9 mouse cellular contexts compared by ENCODE assay signal in genomic region chr2:154791661-154792642, GRCm38 (mm10). TPM values are rescaled to one million over a fixed set of nuclear protein-coding genes. Genes with fewer than 3 reads are reported as not detected.
A peak's percentile ranks its signal among the peaks of the same experiment; 100 is the strongest.
DNase-seq lines count a peak whose midpoint lies in the region; ATAC-seq and TF ChIP-seq lines count a peak whose summit lies in the region.
"Had no signal": no experiment of that assay in that cellular context is flagged by ENCODE, and none has a peak within 500 bp of the region (broad histone marks: within the 10 kb centered on the region; RNA-seq: fewer than 3 reads in every experiment).

No protein-coding gene starts in this region.

- no peaks in the 10 kb centered on the region for H3K9me3 ChIP-seq in MEL (replicated peaks; ENCODE audit: insufficient read depth, low read length)
- no peaks in the 10 kb centered on the region for H3K9me3 ChIP-seq in hindbrain, embryonic 11.5 days (ENCODE audit: control insufficient read depth, low read length)

- H3K4me3 ChIP-seq in MEL (ENCODE audit: control insufficient read depth in 1 of 2, insufficient read depth in 1 of 2, low read depth in 2 of 2, low read length in 2 of 2), result peak overlapping the region; percentile 74 to 92
- H3K4me3 ChIP-seq in hindbrain, embryonic 11.5 days (ENCODE audit: low read depth, low read length), result peak overlapping the region; percentile 79

- no peak for TF ChIP-seq RAD21 in MEL (IDR thresholded peaks at IDR 0.05; ENCODE audit: low read depth, low read length)

- no peaks in the 10 kb centered on the region for H3K27me3 ChIP-seq in MEL (ENCODE audit: control insufficient read depth in 1 of 2, insufficient read depth in 2 of 2, low read length in 2 of 2)
- H3K27me3 ChIP-seq in hindbrain, embryonic 11.5 days (ENCODE audit: control insufficient read depth, insufficient read depth, low read length), result no peaks in the 10 kb centered on the region

- TF ChIP-seq POLR2A in MEL (IDR thresholded peaks at IDR 0.05; ENCODE audit: control insufficient read depth in 1 of 2, insufficient read depth in 1 of 2, low read depth in 1 of 2, low read length in 2 of 2, poor library complexity in 1 of 2), result no peak

- peak overlapping the region; percentile 74 for H3K4me2 ChIP-seq in hindbrain, embryonic 11.5 days (replicated peaks; ENCODE audit: low read depth, low read length)

- peaks cover 7 to 24% of the 10 kb centered on the region in 2 experiments for H3K4me1 ChIP-seq in MEL (ENCODE audit: control insufficient read depth in 1 of 2, insufficient read depth in 2 of 2, low read length in 2 of 2)
- H3K4me1 ChIP-seq in hindbrain, embryonic 11.5 days (replicated peaks; ENCODE audit: control insufficient read depth, insufficient read depth, low read length), result peaks cover 6% of the 10 kb centered on the region

- peaks cover 56% of the 10 kb centered on the region for H3K79me2 ChIP-seq in MEL (ENCODE audit: control insufficient read depth, insufficient read depth, low read length, poor library complexity)

- DNase-seq in MEL (ENCODE audit: low read depth, low spot score), result peak; percentile 67
- peak; percentile 74 for DNase-seq in cerebellum, adult 9-10 months
- peak; percentile 78 for DNase-seq in hindbrain, embryonic 11.5 days (ENCODE audit: low spot score)
- DNase-seq in layer of hippocampus, postnatal 14 days (ENCODE audit: low spot score in 2 of 2), result peak; percentile 51 to 58
- DNase-seq in lung, postnatal 25 days (ENCODE audit: low spot score), result peak; percentile 85
- peak; percentile 64 for DNase-seq in retina, embryonic 14.5 days (ENCODE audit: low spot score)
- DNase-seq in thymus, postnatal 4 days, result peak; percentile 84

- peak; percentile 24 to 41; a peak in 1 of 4 replicates for TF ChIP-seq EP300 in MEL (IDR thresholded peaks at IDR 0.05; ENCODE audit: low read depth in 1 of 2, low read length in 2 of 2)

- peak overlapping the region; percentile 97 for H3K9ac ChIP-seq in MEL (ENCODE audit: control insufficient read depth, low read depth, low read length, poor library complexity, severe bottlenecking)
- peak overlapping the region; percentile 90 for H3K9ac ChIP-seq in hindbrain, embryonic 11.5 days (ENCODE audit: low read depth, low read length)

- peak overlapping the region; percentile 93 for H3K27ac ChIP-seq in MEL (ENCODE audit: control insufficient read depth, low read depth, low read length)
- H3K27ac ChIP-seq in hindbrain, embryonic 11.5 days (ENCODE audit: low read depth, low read length), result peak overlapping the region; percentile 91

- H3K36me3 ChIP-seq in MEL (ENCODE audit: control insufficient read depth in 1 of 2, insufficient read depth in 2 of 2, low read length in 2 of 2), result peaks cover 2 to 50% of the 10 kb centered on the region in 2 experiments; a peak in 3 of 4 replicates
- H3K36me3 ChIP-seq in hindbrain, embryonic 11.5 days (ENCODE audit: control insufficient read depth, insufficient read depth, low read length), result no peaks in the 10 kb centered on the region

- TF ChIP-seq CTCF in MEL (IDR thresholded peaks at IDR 0.05 in 2 of 3, conservative IDR thresholded peaks at IDR 0.05 in 1 of 3; ENCODE audit: control insufficient read depth in 1 of 3, insufficient read depth in 1 of 3, low read depth in 2 of 3, low read length in 3 of 3, poor library complexity in 1 of 3, severe bottlenecking in 1 of 3), result no peak

- ATAC-seq in frontal cortex, adult (ENCODE audit: low TSS enrichment), result peak; percentile 28; the same call in 1 of the 2 replicates
- ATAC-seq in hindbrain, embryonic 11.5 days (ENCODE audit: low FRiP score), result peak; percentile 32

- under 1% methylated on average over 51 of the region's 67 CpGs for WGBS in hindbrain, embryonic 11.5 days

TF ChIP-seq in MEL, 35 proteins besides CTCF, POLR2A, EP300 and RAD21:
- TF ChIP-seq TCF12 (IDR thresholded peaks at IDR 0.05; ENCODE audit: low read depth, low read length) (no peak), USF2 (IDR thresholded peaks at IDR 0.05; ENCODE audit: borderline replicate concordance in 1 of 2, insufficient read depth in 1 of 2, low read depth in 1 of 2, low read length in 2 of 2) (no peak), NRF1 (IDR thresholded peaks at IDR 0.05; ENCODE audit: insufficient read depth, low read depth, low read length, poor library complexity, severe bottlenecking) (peak; percentile 36; the same call in 1 of the 2 replicates), ZMIZ1 (IDR thresholded peaks at IDR 0.05; ENCODE audit: low read depth, low read length) (no peak; the same call in 1 of the 2 replicates), TAL1 (IDR thresholded peaks at IDR 0.05; ENCODE audit: low read length) (no peak), GABPA (IDR thresholded peaks at IDR 0.05; ENCODE audit: low read depth, low read length) (no peak), UBTF (IDR thresholded peaks at IDR 0.05; ENCODE audit: borderline replicate concordance, insufficient read depth, low read depth, low read length) (0 out of 2 replicates have a peak, but pooled peaks have one; percentile 9), USF1 (IDR thresholded peaks at IDR 0.05; ENCODE audit: low read depth, low read length) (no peak), MAX (IDR thresholded peaks at IDR 0.05; ENCODE audit: low read length) (no peak), JUND (IDR thresholded peaks at IDR 0.05; ENCODE audit: low read depth, low read length) (no peak), SMC3 (IDR thresholded peaks at IDR 0.05; ENCODE audit: low read depth, low read length) (no peak), MAZ (IDR thresholded peaks at IDR 0.05; ENCODE audit: low read depth, low read length) (peak; percentile 20; the same call in 1 of the 2 replicates), ZNF384 (IDR thresholded peaks at IDR 0.05; ENCODE audit: low read depth, low read length) (no peak), HCFC1 (IDR thresholded peaks at IDR 0.05; ENCODE audit: low read depth, low read length) (0 out of 2 replicates have a peak, but pooled peaks have one; percentile 21), MXI1 (IDR thresholded peaks at IDR 0.05; ENCODE audit: low read depth, low read length) (no peak; the same call in 1 of the 2 replicates), SIN3A (IDR thresholded peaks at IDR 0.05; ENCODE audit: low read length) (no peak; the same call in 1 of the 2 replicates), RCOR1 (IDR thresholded peaks at IDR 0.05; ENCODE audit: low read depth, low read length) (peak; percentile 80), TBP (IDR thresholded peaks at IDR 0.05; ENCODE audit: low read depth, low read length) (no peak; the same call in 1 of the 2 replicates), POLR2AphosphoS5 (IDR thresholded peaks at IDR 0.05; ENCODE audit: borderline replicate concordance, low read depth, low read length) (no peak), MYB (IDR thresholded peaks at IDR 0.05; ENCODE audit: low read depth, low read length) (peak; percentile 77), CHD2 (IDR thresholded peaks at IDR 0.05; ENCODE audit: low read length) (no peak), ELF1 (IDR thresholded peaks at IDR 0.05; ENCODE audit: low read depth, low read length) (no peak), POLR2AphosphoS2 (IDR thresholded peaks at IDR 0.05; ENCODE audit: low read length) (peak; percentile 27; the same call in 1 of the 2 replicates), MEF2A (IDR thresholded peaks at IDR 0.05; ENCODE audit: extremely low read depth, insufficient replicate concordance, low read depth, low read length, poor library complexity, severe bottlenecking) (no peak), KAT2A (conservative IDR thresholded peaks at IDR 0.05; ENCODE audit: low read depth, low read length) (no peak), E2F4 (IDR thresholded peaks at IDR 0.05; ENCODE audit: borderline replicate concordance, low read depth, low read length) (no peak), MYC (IDR thresholded peaks at IDR 0.05; ENCODE audit: low read depth, low read length) (no peak), ETS1 (IDR thresholded peaks at IDR 0.05; ENCODE audit: low read depth, low read length) (no peak), GATA1 (IDR thresholded peaks at IDR 0.05; ENCODE audit: low read depth, low read length) (peak; percentile 62; the same call in 1 of the 2 replicates), BHLHE40 (IDR thresholded peaks at IDR 0.05; ENCODE audit: borderline replicate concordance, low read depth, low read length) (no peak), CHD1 (IDR thresholded peaks at IDR 0.05; ENCODE audit: low read depth, low read length) (0 out of 2 replicates have a peak, but pooled peaks have one; percentile 71), NELFE (IDR thresholded peaks at IDR 0.05; ENCODE audit: low read depth, low read length) (no peak), ZC3H11A (IDR thresholded peaks at IDR 0.05; ENCODE audit: low read depth, low read length) (no peak), MAFK (IDR thresholded peaks at IDR 0.05; ENCODE audit: borderline replicate concordance, low read depth, low read length) (no peak), ZKSCAN1 (IDR thresholded peaks at IDR 0.05; ENCODE audit: low read depth, low read length) (no peak)

RNA-seq across cellular contexts. Expression of gene a, which starts 0.8 kb away (rescaled TPM):
- not detected in 2 replicates for total RNA-seq in MEL (2012; rRNA removed)
- not detected for polyA plus RNA-seq in MEL (2012; ENCODE audit: insufficient read depth in 1 of 2, insufficient read length in 2 of 2, low read depth in 1 of 2, low replicate concordance in 2 of 2, missing spikeins in 1 of 2)
- 0.99 and 1.3 TPM in 2 replicates for polyA plus RNA-seq in hindbrain, embryonic 11.5 days (2014; fragmentation: Nextera tagmentation; extraction: Ambion mirVana)
- total RNA-seq in layer of hippocampus, postnatal 14 days (2021), result under 1 TPM in 1 of 2 experiments, not detected in 1; 0.78 TPM
- total RNA-seq: left cerebral cortex, postnatal 14 days had no signal

RNA-seq across cellular contexts. Expression of gene Raly, which starts 1.1 kb away (rescaled TPM):
- total RNA-seq in MEL (2012; rRNA removed), result 214 and 237 TPM in 2 replicates
- 100 to 1,000 TPM in 1 of 2 experiments, not detected in 1; 407 TPM for polyA plus RNA-seq in MEL (2012; ENCODE audit: insufficient read depth in 1 of 2, insufficient read length in 2 of 2, low read depth in 1 of 2, low replicate concordance in 2 of 2, missing spikeins in 1 of 2)
- polyA plus RNA-seq in hindbrain, embryonic 11.5 days (2014; fragmentation: Nextera tagmentation; extraction: Ambion mirVana), result 61.8 and 76.6 TPM in 2 replicates
- total RNA-seq in layer of hippocampus, postnatal 14 days (2021), result 10 to 100 TPM; 78.6 to 81.5 TPM

RNA-seq across cellular contexts. Expression of gene Gm14214, which starts 22.1 kb away (rescaled TPM):
- not detected in 2 replicates for total RNA-seq in MEL (2012; rRNA removed)
- polyA plus RNA-seq in MEL (2012; ENCODE audit: insufficient read depth in 1 of 2, insufficient read length in 2 of 2, low read depth in 1 of 2, low replicate concordance in 2 of 2, missing spikeins in 1 of 2), result under 1 TPM in 1 of 2 experiments, not detected in 1; 0.17 TPM
- not detected in 2 replicates for polyA plus RNA-seq in hindbrain, embryonic 11.5 days (2014; fragmentation: Nextera tagmentation; extraction: Ambion mirVana)
- not detected for total RNA-seq in layer of hippocampus, postnatal 14 days (2021)
- total RNA-seq: left cerebral cortex, postnatal 14 days had no signal

Comparison
In these comparisons a context has a peak if more than half of its experiments do, and no peak if none do; other contexts are left out.
1. Peak in every context shown above with its lines: DNase-seq, ATAC-seq, H3K4me3 ChIP-seq and H3K27ac ChIP-seq.